Mouse (Mus musculus) heart, embryonic 11.5 days (tissue): ENCODE data around the gene Btbd7. TPM values are rescaled to one million over a fixed set of nuclear protein-coding genes. Genes with fewer than 3 reads are reported as not detected.

Experiments
- ATAC-seq: fragments of 200-750 bp; cut with Nextera tagmentation; replicated peaks from 2 replicates; pipeline ENCODE4 v1.8.0; 2017; ENCODE audit warnings: moderate library complexity; ENCODE audit not compliant: insufficient number of reproducible peaks, low FRiP score, low TSS enrichment
- H3K27ac ChIP-seq: fragments of 300-500 bp; sonication (generic); 2 replicates; pipeline ENCODE4 v1.5.1; 2014; ENCODE audit warnings: mild to moderate bottlenecking, low read depth, low read length
- H3K27me3 ChIP-seq: fragments of 300-500 bp; sonication (generic); 2 replicates; pipeline ENCODE4 v1.6.1; 2014; ENCODE audit warnings: mild to moderate bottlenecking, low read length, mixed read lengths; ENCODE audit not compliant: control insufficient read depth, insufficient read depth
- H3K36me3 ChIP-seq: fragments of 300-500 bp; sonication (generic); 2 replicates; pipeline ENCODE4 v1.6.1; 2014; ENCODE audit warnings: mild to moderate bottlenecking, low read length, moderate library complexity, mixed read lengths; ENCODE audit not compliant: control insufficient read depth, insufficient read depth
- H3K4me1 ChIP-seq: fragments of 300-500 bp; sonication (generic); 2 replicates; pipeline ENCODE4 v1.6.1; 2014; ENCODE audit warnings: low read length; ENCODE audit not compliant: control insufficient read depth, insufficient read depth
- H3K4me2 ChIP-seq: fragments of 300-500 bp; sonication (generic); 2 replicates; pipeline ENCODE4 v1.6.1; 2014; ENCODE audit warnings: mild to moderate bottlenecking, moderate library complexity
- H3K4me3 ChIP-seq: fragments of 300-500 bp; sonication (generic); 2 replicates; pipeline ENCODE4 v1.5.1; 2014; ENCODE audit warnings: low read depth, low read length
- H3K9ac ChIP-seq: fragments of 300-500 bp; sonication (generic); 2 replicates; pipeline ENCODE4 v1.6.1; 2014; ENCODE audit warnings: mild to moderate bottlenecking, low read depth, low read length, moderate library complexity
- H3K9me3 ChIP-seq: fragments of 300-500 bp; sonication (generic); replicated peaks from 2 replicates; pipeline ENCODE4 v1.6.1; 2016; ENCODE audit warnings: low read length; ENCODE audit not compliant: control insufficient read depth
- WGBS: fragments of 180-500 bp; shearing (Covaris S2); extraction: QIAGEN DNeasy Blood & Tissue Kit; methylation state at CpG from one replicate; pipeline ENCODE4 v1.1.7; 2014; ENCODE audit not compliant: insufficient replicate concordance; 5-methylcytosine and 5-hydroxymethylcytosine counted together
- polyA plus RNA-seq: library from polyadenylated mRNA; unstranded; fragments of >200 nt; fragmentation: Nextera tagmentation; extraction: Ambion mirVana; gene quantifications from 2 replicates; pipeline ENCODE4 v1.2.1, GENCODE M21; 2014

The Btbd7 gene
- polyA plus RNA-seq: 14.3 and 15.1 TPM in 2 replicates

DNA sequence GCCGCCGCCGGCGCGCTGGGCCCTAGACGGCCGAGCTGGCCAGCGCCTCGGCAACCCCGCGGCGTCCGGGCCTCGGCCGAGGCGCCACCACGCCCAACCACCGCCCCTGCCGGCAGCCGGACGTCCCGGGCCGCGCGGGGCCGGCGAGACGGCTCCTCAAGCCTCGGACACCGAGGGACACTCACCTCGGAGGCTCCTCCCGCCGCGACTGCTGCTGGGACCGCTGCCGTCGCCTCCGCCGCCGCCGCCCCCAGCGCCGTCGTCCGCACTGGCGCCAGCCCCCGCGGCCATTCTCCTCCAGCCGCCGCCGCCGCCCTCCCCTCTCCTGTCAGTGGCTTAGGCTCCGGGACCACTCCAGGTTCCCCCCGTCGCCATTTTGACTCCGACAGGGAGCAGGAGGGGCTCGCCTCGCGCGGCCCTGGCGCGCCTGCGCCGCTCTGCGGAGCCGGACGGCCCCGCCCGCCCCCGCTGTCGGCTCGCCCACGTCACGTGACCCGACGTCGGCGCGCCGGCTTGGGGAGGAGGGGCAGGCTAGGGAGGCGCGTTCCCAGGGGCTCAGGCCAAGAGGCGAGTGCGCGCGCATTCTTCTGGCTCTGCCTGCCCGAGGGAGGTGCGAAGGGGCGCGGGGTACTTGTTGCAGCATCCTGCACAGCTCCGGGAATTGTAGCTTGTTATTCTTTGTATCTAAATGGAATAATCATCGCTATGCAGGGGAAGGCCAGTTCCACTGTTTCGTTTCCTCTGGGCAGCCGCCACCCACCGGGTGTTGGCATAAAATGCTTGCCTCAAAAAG lies at the start of gene Btbd7:
Gene Btbd7, minus strand, starts transcription at position 441 of the 793 bp plus-strand sequence.
- peaks cover 10% of the 10 kb centered on the region; the same call in 1 of the 2 replicates for H3K4me1 ChIP-seq
- H3K27ac ChIP-seq: peak within 1 kb of the TSS; percentile 93
- H3K4me3 ChIP-seq: peak within 1 kb of the TSS; percentile 93
- peak within 1 kb of the TSS; percentile 79 for H3K4me2 ChIP-seq
- H3K9ac ChIP-seq: peak within 1 kb of the TSS; percentile 93
- peak; percentile 93 for ATAC-seq
- H3K36me3 ChIP-seq: no peaks in the 10 kb centered on the region
- H3K27me3 ChIP-seq: no peaks in the 10 kb centered on the region
- no peaks in the 10 kb centered on the region for H3K9me3 ChIP-seq
- under 1% methylated on average over 68 of the region's 95 CpGs for WGBS

DNA sequence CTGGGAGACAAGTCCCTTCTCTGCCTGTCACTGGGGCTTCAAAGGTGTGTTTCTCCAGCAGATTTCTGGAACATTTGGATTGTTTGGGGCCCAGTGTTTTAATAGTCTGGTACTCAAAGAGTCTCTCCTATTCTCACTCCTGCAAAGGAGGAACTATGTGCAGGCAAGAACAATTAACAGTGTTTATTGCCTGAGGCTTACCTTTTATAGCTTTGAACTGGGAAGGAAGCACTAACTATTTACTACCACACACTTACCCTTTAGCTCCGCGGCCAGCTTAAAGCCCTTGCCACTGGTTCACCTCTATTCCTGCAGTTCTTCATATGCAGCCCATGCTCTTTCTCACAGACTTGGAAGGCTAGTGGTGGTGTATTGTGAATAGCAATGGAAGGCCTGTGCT lies 37.8 kb upstream of the Btbd7 start:
- no peak overlapping the region for H3K9ac ChIP-seq
- H3K4me2 ChIP-seq: no peak overlapping the region
- no peaks in the 10 kb centered on the region for H3K36me3 ChIP-seq
- H3K4me3 ChIP-seq: no peak overlapping the region
- H3K27me3 ChIP-seq: no peaks in the 10 kb centered on the region
- 83% methylated on average over 2 of the region's 2 CpGs for WGBS
- no peaks in the 10 kb centered on the region for H3K9me3 ChIP-seq
- ATAC-seq: no peak
- H3K4me1 ChIP-seq: no peaks in the 10 kb centered on the region
- no peak overlapping the region for H3K27ac ChIP-seq

DNA sequence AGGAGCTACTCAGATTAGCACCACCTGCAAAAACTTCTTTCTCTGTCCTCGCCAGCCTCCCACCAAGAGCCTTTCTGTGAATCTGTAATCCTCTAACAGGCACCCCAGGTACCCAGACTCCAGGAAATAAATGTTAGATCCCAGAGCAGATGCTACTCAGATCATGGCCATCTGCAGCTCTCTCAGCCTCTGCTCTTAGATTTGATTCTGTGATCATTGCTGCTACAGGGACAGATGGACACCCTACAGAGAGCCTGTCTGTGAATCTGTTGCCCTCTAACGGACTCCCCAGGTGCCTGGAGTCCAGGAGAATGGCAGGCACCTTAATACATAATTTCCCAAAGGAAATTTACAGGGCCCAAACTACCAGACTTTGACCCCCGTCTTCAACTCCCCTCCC lies 29.9 kb upstream of the Btbd7 start:
- no peak for ATAC-seq
- Histone ChIP-seq H3K27me3 (no peaks in the 10 kb centered on the region), H3K27ac (no peak overlapping the region), H3K4me1 (no peaks in the 10 kb centered on the region), H3K36me3 (no peaks in the 10 kb centered on the region), H3K4me3 (no peak overlapping the region), H3K4me2 (no peak overlapping the region), H3K9ac (no peak overlapping the region), H3K9me3 (no peaks in the 10 kb centered on the region)
- WGBS: 25% methylated on average over 3 of the region's 3 CpGs

DNA sequence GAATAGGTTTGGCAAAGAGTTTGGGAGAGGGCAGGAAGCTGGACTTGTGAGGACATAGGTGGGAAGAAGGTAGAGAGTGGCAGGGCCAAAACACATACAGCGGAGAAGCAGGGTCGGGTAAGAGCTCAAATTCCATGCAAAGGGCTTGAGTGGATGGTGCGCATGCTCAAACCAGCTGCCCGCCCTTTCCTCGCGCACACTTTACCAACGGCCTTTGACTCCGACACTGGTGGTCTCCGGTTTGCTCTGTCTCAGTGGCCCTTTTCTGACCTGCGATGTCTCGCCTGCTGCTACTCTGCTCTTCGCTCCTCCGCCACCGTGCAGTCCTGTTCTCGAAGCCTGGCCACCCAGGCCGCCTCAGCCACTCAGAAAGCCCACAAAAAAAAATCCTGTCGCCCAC lies 20.8 kb upstream of the Btbd7 start, which contains the start of gene Cox8c:
Gene Cox8c, plus strand, starts transcription at position 226 of the 400 bp plus-strand sequence.
- Histone ChIP-seq H3K9me3 (no peaks in the 10 kb centered on the region), H3K27ac (no peak within 1 kb of the TSS), H3K4me3 (no peak within 1 kb of the TSS), H3K36me3 (no peaks in the 10 kb centered on the region), H3K9ac (no peak within 1 kb of the TSS), H3K4me2 (no peak within 1 kb of the TSS), H3K27me3 (no peaks in the 10 kb centered on the region), H3K4me1 (no peaks in the 10 kb centered on the region)
- ATAC-seq: no peak
- 84% methylated on average over 17 of the region's 17 CpGs for WGBS

DNA sequence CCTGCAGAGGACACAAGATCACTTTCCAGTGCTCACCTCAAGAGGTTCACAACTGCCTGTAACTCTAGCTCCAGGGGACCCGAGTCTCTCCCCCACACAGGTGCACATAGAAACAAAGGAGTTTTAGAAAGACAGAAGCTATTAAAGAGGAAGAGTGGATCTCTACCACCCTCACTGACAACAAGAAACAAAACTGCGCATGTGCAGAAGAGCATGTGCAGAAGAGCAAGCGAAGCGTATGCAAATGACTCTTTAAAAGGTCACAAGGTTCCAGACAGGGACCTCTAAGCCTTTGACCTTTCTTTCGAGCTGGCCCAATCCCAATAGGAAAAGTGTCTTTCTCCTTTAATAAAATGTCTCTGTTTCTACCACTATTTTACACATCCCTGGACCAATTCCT lies 10.3 kb upstream of the Btbd7 start:
- Histone ChIP-seq H3K9me3 (no peaks in the 10 kb centered on the region), H3K9ac (no peak overlapping the region), H3K36me3 (no peaks in the 10 kb centered on the region), H3K4me1 (no peaks in the 10 kb centered on the region), H3K27me3 (no peaks in the 10 kb centered on the region), H3K27ac (no peak overlapping the region), H3K4me3 (no peak overlapping the region), H3K4me2 (no peak overlapping the region)
- ATAC-seq: no peak
- 75% methylated on average over 5 of the region's 5 CpGs for WGBS

DNA sequence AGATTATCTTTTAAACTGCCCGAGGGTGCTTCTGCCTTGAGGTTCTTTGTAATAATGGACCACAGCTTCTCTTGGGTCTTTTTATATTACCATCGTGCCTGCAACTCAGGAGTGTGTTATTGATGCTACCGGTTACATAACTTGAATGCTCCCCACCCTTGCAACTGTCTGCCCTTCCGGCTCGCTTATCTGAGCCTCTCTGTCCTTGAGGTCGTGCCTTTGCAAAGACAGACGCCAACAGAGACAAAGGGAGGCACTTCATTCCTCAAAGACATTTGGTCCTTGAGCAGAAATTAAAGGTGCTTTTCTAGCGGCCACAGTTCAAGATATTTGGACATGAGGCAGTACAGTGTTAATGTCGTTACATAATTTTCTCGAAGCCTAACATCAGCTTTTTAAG lies 9.1 kb upstream of the Btbd7 start:
- Histone ChIP-seq H3K27ac (no peak overlapping the region), H3K27me3 (no peaks in the 10 kb centered on the region), H3K36me3 (no peaks in the 10 kb centered on the region), H3K4me3 (no peak overlapping the region), H3K9me3 (no peaks in the 10 kb centered on the region), H3K4me2 (no peak overlapping the region), H3K9ac (no peak overlapping the region), H3K4me1 (no peaks in the 10 kb centered on the region)
- 55% methylated on average over 10 of the region's 10 CpGs for WGBS
- ATAC-seq: no peak

DNA sequence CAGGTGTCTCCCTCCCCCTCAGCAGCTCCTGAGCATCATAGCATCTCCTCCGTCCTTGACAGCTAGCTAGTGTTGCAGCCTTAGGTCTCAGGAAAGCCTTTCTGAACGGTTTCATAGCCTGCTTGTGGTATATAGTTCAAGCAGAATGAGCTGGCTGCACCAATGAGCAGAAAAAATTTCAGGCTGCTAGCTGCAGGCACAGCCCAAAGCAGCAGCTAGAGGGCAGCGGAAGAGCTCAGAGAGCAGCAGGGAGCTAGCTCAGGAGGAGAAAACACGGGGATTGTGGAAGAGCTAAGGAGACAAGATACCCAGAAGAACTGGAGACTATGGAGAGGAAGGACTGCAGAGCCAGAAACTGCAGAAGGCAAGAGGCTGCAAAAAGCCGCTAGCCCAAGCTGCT lies 7.5 kb upstream of the Btbd7 start:
- Histone ChIP-seq H3K36me3 (no peaks in the 10 kb centered on the region), H3K9me3 (no peaks in the 10 kb centered on the region), H3K4me3 (no peak overlapping the region), H3K27ac (no peak overlapping the region), H3K27me3 (no peaks in the 10 kb centered on the region), H3K9ac (no peak overlapping the region), H3K4me1 (no peaks in the 10 kb centered on the region), H3K4me2 (no peak overlapping the region; the same call in 1 of the 2 replicates)
- 15% methylated on average over 5 of the region's 5 CpGs for WGBS
- no peak for ATAC-seq

DNA sequence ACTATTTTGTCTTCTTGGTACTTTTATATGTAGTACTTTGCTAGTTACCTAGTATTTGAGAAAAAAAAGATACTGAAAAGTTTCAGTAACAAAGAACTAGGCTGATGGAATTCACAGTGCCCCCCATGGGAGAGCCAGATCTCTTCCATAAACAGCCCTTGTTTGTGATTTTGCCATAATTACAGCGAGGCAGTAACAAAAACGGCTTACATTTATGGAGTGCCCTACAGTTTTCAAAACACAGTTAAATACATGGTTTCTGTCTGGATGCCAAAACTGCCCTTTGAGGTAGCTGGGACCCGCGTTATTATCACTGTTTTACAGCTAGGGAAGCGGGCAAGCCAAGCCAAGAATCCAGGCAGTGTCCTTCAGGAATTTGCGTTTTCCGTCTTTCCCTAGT lies 630 bp upstream of the Btbd7 start:
- WGBS: 31% methylated on average over 7 of the region's 7 CpGs
- Histone ChIP-seq H3K4me3 (peak overlapping the region; percentile 93), H3K9ac (peak overlapping the region; percentile 71), H3K27ac (peak overlapping the region; percentile 64; the same call in 1 of the 2 replicates), H3K36me3 (no peaks in the 10 kb centered on the region), H3K9me3 (no peaks in the 10 kb centered on the region), H3K4me2 (peak overlapping the region; percentile 69), H3K27me3 (no peaks in the 10 kb centered on the region), H3K4me1 (peaks cover 10% of the 10 kb centered on the region; the same call in 1 of the 2 replicates)
- no peak for ATAC-seq
